Mouse (Mus musculus) liver, adult 10 weeks (tissue): ENCODE data around the gene 1700015G11Rik. TPM values are rescaled to one million over a fixed set of nuclear protein-coding genes. Genes with fewer than 3 reads are reported as not detected.

Experiments
- polyA plus RNA-seq: library from polyadenylated mRNA; stranded (reverse); fragments of 350-450 nt; fragmentation: Illumina TruSeq; extraction: RNeasy Lipid Tissue Mini Kit (QIAGEN cat#74804); gene quantifications from one replicate; pipeline ENCODE4 v1.2.3, GENCODE M21; 2014; ENCODE audit warnings: low read depth, low replicate concordance

1700015G11Rik gene
- polyA plus RNA-seq: not detected

DNA sequence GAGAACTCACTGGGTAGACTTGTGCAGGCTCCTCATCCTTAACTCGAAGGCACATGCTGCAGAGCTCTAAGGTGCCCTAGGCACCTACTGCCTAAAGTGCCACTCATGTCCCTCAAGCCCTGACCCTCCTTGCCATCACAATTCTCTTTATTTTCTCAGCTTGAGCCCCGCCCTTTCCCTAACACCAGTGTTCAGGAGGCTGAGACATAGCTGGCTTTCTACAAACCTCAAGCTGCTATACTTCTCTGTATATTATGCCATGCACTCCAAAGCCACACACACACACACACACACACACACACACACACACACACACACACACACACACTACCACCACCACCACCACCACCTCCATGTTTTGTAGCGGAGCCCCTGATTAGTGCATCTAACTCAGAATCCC is at the start of gene 1700015G11Rik:
Gene 1700015G11Rik (minus strand): TSS at position 101 of the 400 bp plus-strand sequence.

GRCm38 (mm10) chr7:52005511-52006295 is 9.8 kb downstream of the 1700015G11Rik start, which contains the start of gene Svip:
Gene Svip, minus strand, starts transcription at chr7:52006018.

Other genes with a start within 250 kb of the 1700015G11Rik start
- 94.3 TPM for gene Gas2, start 153.7 kb downstream of the 1700015G11Rik start, polyA plus RNA-seq
- gene Fancf, start 153.5 kb downstream of the 1700015G11Rik start, polyA plus RNA-seq: 4.8 TPM
- 27.1 TPM for gene Svip, start 9.7 kb downstream of the 1700015G11Rik start, polyA plus RNA-seq